Mouse (Mus musculus): Measurements from ENCODE around the gene Lta.

The Lta gene

GRCm38 (mm10) chr17:35185639-35186611 lies 19.2 kb downstream of the Lta start:
- peak; percentile 88 for DNase-seq (ENCODE audit: low read depth, low spot score)

- DNase-seq (ENCODE audit: low read depth, low spot score): no peak
Observed at GRCm38 (mm10) chr17:35180093-35180492, 25.1 kb downstream of the Lta start.

- peak; percentile 80 for DNase-seq (ENCODE audit: low read depth, low spot score)
Observed at GRCm38 (mm10) chr17:35178528-35178927, 26.6 kb downstream of the Lta start.

GRCm38 (mm10) chr17:35175968-35176367 lies 29.2 kb downstream of the Lta start, which contains the start of gene Aif1:
Aif1 (minus strand) TSS chr17:35176068.
- DNase-seq (ENCODE audit: low read depth, low spot score): no peak

GRCm38 (mm10) chr17:35175382-35175781 lies 29.8 kb downstream of the Lta start:
- no peak for DNase-seq (ENCODE audit: low read depth, low spot score)

GRCm38 (mm10) chr17:35174201-35174977 lies 30.8 kb downstream of the Lta start:
- peak; percentile 66 for DNase-seq (ENCODE audit: low read depth, low spot score)

GRCm38 (mm10) chr17:35173329-35173728 lies 31.8 kb downstream of the Lta start:
- DNase-seq (ENCODE audit: low read depth, low spot score): peak; percentile 71

GRCm38 (mm10) chr17:35172445-35173234 lies 32.5 kb downstream of the Lta start:
- peak; percentile 77 for DNase-seq (ENCODE audit: low read depth, low spot score)

GRCm38 (mm10) chr17:35168541-35169207 lies 36.5 kb downstream of the Lta start:
- DNase-seq (ENCODE audit: low read depth, low spot score): peak; percentile 87

GRCm38 (mm10) chr17:35167794-35168193 lies 37.4 kb downstream of the Lta start:
- DNase-seq (ENCODE audit: low read depth, low spot score): no peak

GRCm38 (mm10) chr17:35166352-35167035 lies 38.7 kb downstream of the Lta start:
- DNase-seq (ENCODE audit: low read depth, low spot score): peak; percentile 89

GRCm38 (mm10) chr17:35165451-35166155 lies 39.5 kb downstream of the Lta start:
- DNase-seq (ENCODE audit: low read depth, low spot score): no peak

GRCm38 (mm10) chr17:35164568-35165450 lies 40.3 kb downstream of the Lta start, which contains the start of gene Prrc2a:
Prrc2a (minus strand) TSS chr17:35164897.
- peak; percentile 99 for DNase-seq (ENCODE audit: low read depth, low spot score)

- DNase-seq (ENCODE audit: low read depth, low spot score): no peak
Observed at GRCm38 (mm10) chr17:35164218-35164567, 41.0 kb downstream of the Lta start.

- DNase-seq (ENCODE audit: low read depth, low spot score): peak; percentile 37
Observed at GRCm38 (mm10) chr17:35163326-35164081, 41.6 kb downstream of the Lta start.

- no peak for DNase-seq (ENCODE audit: low read depth, low spot score)
Observed at GRCm38 (mm10) chr17:35162730-35163129, 42.4 kb downstream of the Lta start.

GRCm38 (mm10) chr17:35162121-35162520 lies 43.0 kb downstream of the Lta start:
- no peak for DNase-seq (ENCODE audit: low read depth, low spot score)

- DNase-seq (ENCODE audit: low read depth, low spot score): no peak
Observed at GRCm38 (mm10) chr17:35161421-35161820, 43.7 kb downstream of the Lta start.
